Mouse (Mus musculus) heart, embryonic 16.5 days (tissue): ENCODE results near the gene Mrpl50. TPM values are rescaled to one million over a fixed set of nuclear protein-coding genes. Genes with fewer than 3 reads are reported as not detected.

Experiments
- polyA plus RNA-seq: library from polyadenylated mRNA; unstranded; fragments of >200 nt; fragmentation: Nextera tagmentation; extraction: Ambion mirVana; gene quantifications from 2 replicates; pipeline ENCODE4 v1.2.1, GENCODE M21; 2015

Mrpl50 gene
- polyA plus RNA-seq, 1 experiment from 2014 or later, result 69.5 TPM

Other genes starting within 250 kb of the Mrpl50 start
- gene Acnat2, start 112.9 kb downstream of the Mrpl50 start, polyA plus RNA-seq, result not detected in 2 replicates
- not detected in 2 replicates for gene Acnat1, start 47.2 kb downstream of the Mrpl50 start, polyA plus RNA-seq
- 0.09 and 0.16 TPM in 2 replicates for gene Baat, start 14.5 kb downstream of the Mrpl50 start, polyA plus RNA-seq
- 7.0 and 7.8 TPM in 2 replicates for gene Zfp189, start 83 bp upstream of the Mrpl50 start, polyA plus RNA-seq
- gene Aldob, start 28.5 kb upstream of the Mrpl50 start, polyA plus RNA-seq, result 0.46 and 1.9 TPM in 2 replicates
- gene Tmem246, start 76.8 kb upstream of the Mrpl50 start, polyA plus RNA-seq, result 53.8 and 63.3 TPM in 2 replicates
- 22.0 and 22.1 TPM in 2 replicates for gene Rnf20, start 110.9 kb upstream of the Mrpl50 start, polyA plus RNA-seq
- not detected in 2 replicates for gene Ppp3r2, start 160.9 kb upstream of the Mrpl50 start, polyA plus RNA-seq